Mouse (Mus musculus) testis, adult 2 months (tissue): ENCODE measurements around the gene Ddah1.

Source experiments
- CTCF ChIP-seq: fragments of 200-500 bp; IDR thresholded peaks from 2 replicates; pipeline ENCODE4 v1.5.1; 2012; ENCODE audit warnings: low read depth, mild to moderate bottlenecking, inconsistent platforms, low read length, moderate library complexity; ENCODE audit not compliant: control insufficient read depth, insufficient read depth, insufficient replicate concordance
- POLR2A ChIP-seq: fragments of 200-500 bp; IDR thresholded peaks from 2 replicates; pipeline ENCODE4 v1.6.1; 2012; ENCODE audit warnings: low read depth, mild to moderate bottlenecking, inconsistent platforms, low read length, moderate library complexity; ENCODE audit not compliant: control insufficient read depth

GRCm38 (mm10) chr3:145838281-145838680 lies 79.8 kb downstream of the Ddah1 start:
- no peak for TF ChIP-seq CTCF
- no peak for TF ChIP-seq POLR2A
